Mouse (Mus musculus) ES-E14 (cell line): ENCODE measurements at regions not wholly inside any gene's neighbourhood (a gene's known extent, or its start where the extent isn't known, plus 50 kb on each side); places are given as distances from the start of the nearest gene placed in this dataset.
A peak's percentile ranks its signal among the peaks of the same experiment; 100 is the strongest.

Source experiments
- DNase-seq: peaks from one replicate; pipeline ENCODE4 v3.0.0-alpha.2; 2013; ENCODE audit warnings: low read depth, low spot score
- H3K27ac ChIP-seq: 2 replicates; pipeline ENCODE4 v1.5.1; 2012; ENCODE audit warnings: low read depth, mild to moderate bottlenecking, low read length, moderate library complexity, mixed read lengths; ENCODE audit not compliant: poor library complexity, insufficient read depth, severe bottlenecking
- H3K36me3 ChIP-seq: 2 replicates; pipeline ENCODE4 v1.6.1; 2012; ENCODE audit warnings: mild to moderate bottlenecking, low read length, moderate library complexity, mixed read lengths; ENCODE audit not compliant: control insufficient read depth, poor library complexity, insufficient read depth, severe bottlenecking
- H3K4me1 ChIP-seq, 2 experiments: fragments of 150-350 bp in 1 of 2; sonication (generic) in 1 of 2; 2 replicates each; pipeline ENCODE4 v1.6.1; 2012; ENCODE audit warnings: low read length in 2 of 2, mild to moderate bottlenecking in 1 of 2, mixed read lengths in 1 of 2; ENCODE audit not compliant: control insufficient read depth in 2 of 2, insufficient read depth in 2 of 2, poor library complexity in 1 of 2
- H3K4me3 ChIP-seq, 2 experiments: fragments of 150-350 bp in 1 of 2; sonication (generic) in 1 of 2; 2 replicates each; pipeline ENCODE4 v1.5.1; 2012; ENCODE audit warnings: low read length in 2 of 2, low read depth in 1 of 2, mild to moderate bottlenecking in 1 of 2, mixed read lengths in 1 of 2; ENCODE audit not compliant: insufficient read depth in 1 of 2, poor library complexity in 1 of 2, severe bottlenecking in 1 of 2
- H3K9ac ChIP-seq: 2 replicates; pipeline ENCODE4 v1.6.1; 2012; ENCODE audit warnings: low read depth, mild to moderate bottlenecking, low read length, mixed read lengths; ENCODE audit not compliant: poor library complexity, insufficient read depth, severe bottlenecking
- H3K9me3 ChIP-seq: fragments of 150-350 bp; sonication (generic); 2 replicates; pipeline ENCODE4 v1.6.1; 2012; ENCODE audit warnings: low read depth, mild to moderate bottlenecking, low read length; ENCODE audit not compliant: control insufficient read depth, insufficient read depth
- CHD2 ChIP-seq: IDR thresholded peaks from 2 replicates; pipeline ENCODE4 v1.6.1; 2014; ENCODE audit warnings: mild to moderate bottlenecking, low read depth, low read length, inconsistent platforms
- HCFC1 ChIP-seq: IDR thresholded peaks from 2 replicates; pipeline ENCODE4 v1.6.1; 2012; ENCODE audit warnings: low read length, inconsistent platforms, borderline replicate concordance; ENCODE audit not compliant: insufficient read depth
- MAFK ChIP-seq: IDR thresholded peaks from 2 replicates; pipeline ENCODE4 v1.6.1; 2014; ENCODE audit warnings: mild to moderate bottlenecking, low read depth, low read length, inconsistent platforms; ENCODE audit not compliant: insufficient read depth
- ZC3H11A ChIP-seq: IDR thresholded peaks from 2 replicates; pipeline ENCODE4 v1.6.1; 2012; ENCODE audit warnings: low read depth, mild to moderate bottlenecking, inconsistent platforms, low read length, borderline replicate concordance
- ZNF384 ChIP-seq: IDR thresholded peaks from 2 replicates; pipeline ENCODE4 v1.6.1; 2012; ENCODE audit warnings: low read depth, low read length, inconsistent platforms
- in situ Hi-C, 2 experiments: fragments of 600-800 bp; cut with MboI; formaldehyde crosslinking; loops; one replicate each; pipeline ENCODE4 v1.15.1; 2025; ENCODE audit warnings: low sequenced_read_pairs in 2 of 2, inconsistent platforms in 1 of 2; ENCODE audit not compliant: unreplicated experiment in 2 of 2

- H3K36me3 ChIP-seq = no peaks in the 10 kb centered on the region
- H3K4me3 ChIP-seq = no peak overlapping the region
- in situ Hi-C loops = no loop called here
- no peaks in the 10 kb centered on the region for H3K9me3 ChIP-seq
- H3K4me1 ChIP-seq = no peaks in the 10 kb centered on the region
- H3K9ac ChIP-seq = no peak overlapping the region
- no peak for TF ChIP-seq HCFC1
- TF ChIP-seq MAFK = no peak
- TF ChIP-seq ZNF384 = no peak
- no peak for TF ChIP-seq ZC3H11A
- no peak for TF ChIP-seq CHD2
- DNase-seq = no peak
- no peak overlapping the region for H3K27ac ChIP-seq
Observed at GRCm38 (mm10) chr16:3246422-3246821, 344.4 kb upstream of the Olfr161 start.

GRCm38 (mm10) chr16:3247006-3247754 is 343.7 kb upstream of the Olfr161 start:
- Histone ChIP-seq H3K4me3 (no peak overlapping the region), H3K36me3 (no peaks in the 10 kb centered on the region), H3K4me1 (no peaks in the 10 kb centered on the region), H3K9me3 (no peaks in the 10 kb centered on the region), H3K27ac (no peak overlapping the region), H3K9ac (no peak overlapping the region)
- in situ Hi-C loops = no loop called here
- DNase-seq = no peak
- TF ChIP-seq CHD2 (0 out of 2 replicates have a peak, but pooled peaks have one; percentile 9), MAFK (no peak)

GRCm38 (mm10) chr16:3247755-3248110 is 343.1 kb upstream of the Olfr161 start:
- TF ChIP-seq ZC3H11A = no peak
- TF ChIP-seq ZNF384 = no peak
- no peak for TF ChIP-seq CHD2
- no peak for TF ChIP-seq HCFC1
- no peak for TF ChIP-seq MAFK
- no peak overlapping the region for H3K27ac ChIP-seq
- H3K36me3 ChIP-seq = no peaks in the 10 kb centered on the region
- no peak for DNase-seq
- no peak overlapping the region for H3K9ac ChIP-seq
- in situ Hi-C loops = no loop called here
- H3K4me3 ChIP-seq = no peak overlapping the region
- H3K4me1 ChIP-seq = no peaks in the 10 kb centered on the region
- H3K9me3 ChIP-seq = no peaks in the 10 kb centered on the region

- no peak overlapping the region for H3K27ac ChIP-seq
Observed at GRCm38 (mm10) chr16:3253885-3254284, 337.0 kb upstream of the Olfr161 start.

GRCm38 (mm10) chr16:3256051-3256450 is 334.8 kb upstream of the Olfr161 start:
- DNase-seq = no peak
- Histone ChIP-seq H3K36me3 (no peaks in the 10 kb centered on the region), H3K4me1 (no peaks in the 10 kb centered on the region), H3K9me3 (no peaks in the 10 kb centered on the region), H3K4me3 (no peak overlapping the region), H3K9ac (no peak overlapping the region), H3K27ac (no peak overlapping the region)
- TF ChIP-seq ZC3H11A (no peak), CHD2 (no peak), ZNF384 (no peak), HCFC1 (no peak), MAFK (no peak)
- in situ Hi-C loops = no loop called here

More at GRCm38 (mm10) chr16:3253885-3254284, 337.0 kb upstream of the Olfr161 start:
- TF ChIP-seq ZC3H11A (no peak), MAFK (no peak), HCFC1 (no peak)
- Histone ChIP-seq H3K9me3 (no peaks in the 10 kb centered on the region), H3K36me3 (no peaks in the 10 kb centered on the region), H3K4me1 (no peaks in the 10 kb centered on the region), H3K4me3 (no peak overlapping the region), H3K9ac (no peak overlapping the region)
- in situ Hi-C loops = no loop called here
- no peak for DNase-seq
